Mouse (Mus musculus) adrenal gland, postnatal 36 days (tissue): Measurements from ENCODE around the gene Hs3st5. TPM values are rescaled to one million over a fixed set of nuclear protein-coding genes. Genes with fewer than 3 reads are reported as not detected.
"Not testable (repeated sequence)": the region's sequence is repeated elsewhere in the genome, so short reads cannot be mapped to it uniquely, and the experiment has no call there.

ENCODE experiments used
- DNase-seq, 2 experiments: peaks; one replicate each; pipeline ENCODE4 v3.0.0; 2021; ENCODE audit warnings: mixed read lengths in 1 of 2
- total RNA-seq, 2 experiments: library from RNA; stranded (reverse); gene quantifications; 2 replicates each; pipeline ENCODE4 v1.2.3; 2021

The Hs3st5 gene
- total RNA-seq, 2 experiments from 2014 or later = 0.36 to 0.40 TPM

- no peak for DNase-seq
Observed at GRCm38 (mm10) chr10:36557673-36558072, 51.1 kb downstream of the Hs3st5 start.

- DNase-seq = no peak
Observed at GRCm38 (mm10) chr10:36558736-36559135, 52.1 kb downstream of the Hs3st5 start.

GRCm38 (mm10) chr10:36567258-36567657 is 60.6 kb downstream of the Hs3st5 start:
- DNase-seq = no peak

GRCm38 (mm10) chr10:36572540-36572939 is 65.9 kb downstream of the Hs3st5 start:
- DNase-seq = no peak

GRCm38 (mm10) chr10:36578375-36579145 is 71.9 kb downstream of the Hs3st5 start:
- no peak for DNase-seq

GRCm38 (mm10) chr10:36610400-36610799 is 103.8 kb downstream of the Hs3st5 start:
- peak in 1 of 2 experiments; percentile 9 for DNase-seq

GRCm38 (mm10) chr10:36611415-36611814 is 104.8 kb downstream of the Hs3st5 start:
- DNase-seq = not testable (repeated sequence)

GRCm38 (mm10) chr10:36623037-36623436 is 116.4 kb downstream of the Hs3st5 start:
- DNase-seq = no peak

GRCm38 (mm10) chr10:36627952-36628351 is 121.3 kb downstream of the Hs3st5 start:
- DNase-seq = no peak

- no peak for DNase-seq
Observed at GRCm38 (mm10) chr10:36631746-36632145, 125.1 kb downstream of the Hs3st5 start.

- DNase-seq = no peak
Observed at GRCm38 (mm10) chr10:36650653-36651052, 144.0 kb downstream of the Hs3st5 start.

GRCm38 (mm10) chr10:36713974-36714373 is 207.4 kb downstream of the Hs3st5 start:
- DNase-seq = no peak

GRCm38 (mm10) chr10:36726239-36726638 is 219.6 kb downstream of the Hs3st5 start:
- no peak for DNase-seq

GRCm38 (mm10) chr10:36729361-36730098 is 222.9 kb downstream of the Hs3st5 start:
- no peak for DNase-seq

- no peak for DNase-seq
Observed at GRCm38 (mm10) chr10:36739375-36739774, 232.8 kb downstream of the Hs3st5 start.

- no peak for DNase-seq
Observed at GRCm38 (mm10) chr10:36750021-36750420, 243.4 kb downstream of the Hs3st5 start.

- DNase-seq = no peak
Observed at GRCm38 (mm10) chr10:36754471-36754870, 247.9 kb downstream of the Hs3st5 start.

GRCm38 (mm10) chr10:36773595-36773994 is 267.0 kb downstream of the Hs3st5 start:
- no peak for DNase-seq

- no peak for DNase-seq
Observed at GRCm38 (mm10) chr10:36774898-36775297, 268.3 kb downstream of the Hs3st5 start.

GRCm38 (mm10) chr10:36781641-36782040 is 275.0 kb downstream of the Hs3st5 start:
- no peak for DNase-seq

GRCm38 (mm10) chr10:36786970-36787369 is 280.4 kb downstream of the Hs3st5 start:
- no peak for DNase-seq

- peak in 1 of 2 experiments; percentile 12 for DNase-seq
Observed at GRCm38 (mm10) chr10:36791771-36792170, 285.2 kb downstream of the Hs3st5 start.

- DNase-seq = no peak
Observed at GRCm38 (mm10) chr10:36795311-36795710, 288.7 kb downstream of the Hs3st5 start.
